Mouse (Mus musculus) lung, postnatal 0 days (tissue): ENCODE measurements at regions not wholly inside any gene's neighbourhood (a gene's known extent, or its start where the extent isn't known, plus 50 kb on each side); places are given as distances from the start of the nearest gene placed in this dataset.

Experiments used
- CTCF ChIP-seq: IDR thresholded peaks from 2 replicates; pipeline ENCODE4 v1.5.1; 2016; ENCODE audit warnings: antibody characterized with exemption, mild to moderate bottlenecking
- EP300 ChIP-seq: IDR thresholded peaks from 2 replicates; pipeline ENCODE4 v1.6.1; 2016; ENCODE audit warnings: antibody characterized with exemption, mild to moderate bottlenecking, control low read depth

GRCm38 (mm10) chr7:37377889-37378521 is 395.4 kb downstream of the Zfp536 start:
- TF ChIP-seq EP300 (no peak), CTCF (no peak)
